Mouse (Mus musculus) urinary bladder, postnatal 14 days (tissue): ENCODE data around the gene Mief1.

Experiments
- DNase-seq: peaks from one replicate; pipeline ENCODE4 v3.0.0; 2021; ENCODE audit warnings: low spot score

Gene Mief1

GRCm38 (mm10) chr15:80228071-80228800 is 5.6 kb upstream of the Mief1 start:
- DNase-seq = no peak

GRCm38 (mm10) chr15:80232331-80232730 is 1.5 kb upstream of the Mief1 start:
- DNase-seq = no peak

- no peak for DNase-seq
These were observed 765 bp upstream of the Mief1 start for GRCm38 (mm10) chr15:80233053-80233452.

GRCm38 (mm10) chr15:80235535-80235934 is 1.7 kb downstream of the Mief1 start, which contains the start of gene AC140267.1:
TSS of gene AC140267.1 (plus strand) at chr15:80235835.
- DNase-seq = no peak

GRCm38 (mm10) chr15:80248135-80248534 is 14.3 kb downstream of the Mief1 start:
- no peak for DNase-seq

- DNase-seq = no peak
These were observed 14.8 kb downstream of the Mief1 start for GRCm38 (mm10) chr15:80248596-80248995.

- DNase-seq = no peak
These were observed 15.9 kb downstream of the Mief1 start for GRCm38 (mm10) chr15:80249672-80250071.

- DNase-seq = no peak
These were observed 16.8 kb downstream of the Mief1 start for GRCm38 (mm10) chr15:80250586-80250985.

GRCm38 (mm10) chr15:80253530-80253929 is 19.7 kb downstream of the Mief1 start:
- no peak for DNase-seq

- DNase-seq = peak; percentile 63
These were observed 20.4 kb downstream of the Mief1 start for GRCm38 (mm10) chr15:80254207-80254606.

- peak; percentile 98 for DNase-seq
These were observed 21.2 kb downstream of the Mief1 start, which contains the start of gene Atf4 for GRCm38 (mm10) chr15:80254847-80255645. TSS of gene Atf4 (plus strand) at chr15:80255184.

- DNase-seq = peak; percentile 85
These were observed 21.9 kb downstream of the Mief1 start for GRCm38 (mm10) chr15:80255646-80256121.

GRCm38 (mm10) chr15:80256242-80256641 is 22.4 kb downstream of the Mief1 start:
- no peak for DNase-seq

GRCm38 (mm10) chr15:80256656-80257601 is 23.1 kb downstream of the Mief1 start:
- DNase-seq = no peak

GRCm38 (mm10) chr15:80257602-80258239 is 23.9 kb downstream of the Mief1 start:
- DNase-seq = peak; percentile 29

- DNase-seq = no peak
These were observed 24.7 kb downstream of the Mief1 start for GRCm38 (mm10) chr15:80258240-80259170.

- no peak for DNase-seq
These were observed 25.7 kb downstream of the Mief1 start for GRCm38 (mm10) chr15:80259406-80260045.

GRCm38 (mm10) chr15:80260677-80261076 is 26.9 kb downstream of the Mief1 start:
- DNase-seq = peak; percentile 85

- no peak for DNase-seq
These were observed 27.3 kb downstream of the Mief1 start for GRCm38 (mm10) chr15:80261100-80261499.
